Mouse (Mus musculus): ENCODE measurements around the gene Agt. TPM values are rescaled to one million over a fixed set of nuclear protein-coding genes. Genes with fewer than 3 reads are reported as not detected.

Agt gene
- polyA plus RNA-seq, 1 experiment from 2014 or later = not detected

GRCm38 (mm10) chr8:124547269-124547668, 22.2 kb downstream of the Agt start:
- H3K36me3 ChIP-seq (replicated peaks) = peaks cover 99% of the 10 kb centered on the region
- 88% methylated on average over 11 of the region's 11 CpGs for WGBS
- no peak for DNase-seq (ENCODE audit: extremely low spot score, low spot score)
- no peaks in the 10 kb centered on the region for H3K27me3 ChIP-seq (ENCODE audit: poor library complexity, severe bottlenecking)
- H3K27ac ChIP-seq = no peak overlapping the region
- H3K4me3 ChIP-seq = no peak overlapping the region
- H3K9me3 ChIP-seq = no peaks in the 10 kb centered on the region
- H3K4me1 ChIP-seq = no peaks in the 10 kb centered on the region

GRCm38 (mm10) chr8:124546815-124547214, 22.7 kb downstream of the Agt start:
- Histone ChIP-seq H3K9me3 (no peaks in the 10 kb centered on the region), H3K27ac (no peak overlapping the region), H3K27me3 (ENCODE audit: poor library complexity, severe bottlenecking) (no peaks in the 10 kb centered on the region), H3K4me3 (no peak overlapping the region), H3K4me1 (no peaks in the 10 kb centered on the region), H3K36me3 (replicated peaks) (peaks cover 99% of the 10 kb centered on the region)
- WGBS = 96% methylated on average over 7 of the region's 7 CpGs
- DNase-seq (ENCODE audit: extremely low spot score, low spot score) = no peak

GRCm38 (mm10) chr8:124546371-124546770, 23.1 kb downstream of the Agt start:
- no peak overlapping the region for H3K4me3 ChIP-seq
- no peaks in the 10 kb centered on the region for H3K9me3 ChIP-seq
- WGBS = 94% methylated on average over 6 of the region's 6 CpGs
- no peak overlapping the region for H3K27ac ChIP-seq
- H3K4me1 ChIP-seq = no peaks in the 10 kb centered on the region
- DNase-seq (ENCODE audit: extremely low spot score, low spot score) = no peak
- H3K27me3 ChIP-seq (ENCODE audit: poor library complexity, severe bottlenecking) = no peaks in the 10 kb centered on the region
- H3K36me3 ChIP-seq (replicated peaks) = peaks cover 99% of the 10 kb centered on the region

GRCm38 (mm10) chr8:124543272-124543671, 26.2 kb downstream of the Agt start:
- no peak for DNase-seq (ENCODE audit: extremely low spot score, low spot score)
- no peak overlapping the region for H3K4me3 ChIP-seq
- no peaks in the 10 kb centered on the region for H3K4me1 ChIP-seq
- H3K27ac ChIP-seq = no peak overlapping the region
- WGBS = 97% methylated on average over 5 of the region's 5 CpGs
- H3K36me3 ChIP-seq (replicated peaks) = peaks cover 99% of the 10 kb centered on the region
- no peaks in the 10 kb centered on the region for H3K27me3 ChIP-seq (ENCODE audit: poor library complexity, severe bottlenecking)
- no peaks in the 10 kb centered on the region for H3K9me3 ChIP-seq

- Histone ChIP-seq H3K27ac (no peak overlapping the region), H3K4me3 (no peak overlapping the region), H3K27me3 (ENCODE audit: poor library complexity, severe bottlenecking) (no peaks in the 10 kb centered on the region), H3K9me3 (no peaks in the 10 kb centered on the region), H3K4me1 (no peaks in the 10 kb centered on the region), H3K36me3 (replicated peaks) (peaks cover 96% of the 10 kb centered on the region)
- WGBS = 94% methylated on average over 4 of the region's 4 CpGs
- no peak for DNase-seq (ENCODE audit: extremely low spot score, low spot score)
Measured at GRCm38 (mm10) chr8:124542001-124542400, 27.5 kb downstream of the Agt start.

- Histone ChIP-seq H3K27me3 (ENCODE audit: poor library complexity, severe bottlenecking) (no peaks in the 10 kb centered on the region), H3K36me3 (replicated peaks) (peaks cover 93% of the 10 kb centered on the region), H3K27ac (no peak overlapping the region), H3K4me3 (no peak overlapping the region), H3K9me3 (no peaks in the 10 kb centered on the region), H3K4me1 (no peaks in the 10 kb centered on the region)
- no peak for DNase-seq (ENCODE audit: extremely low spot score, low spot score)
- WGBS = 94% methylated on average over 12 of the region's 12 CpGs
Measured at GRCm38 (mm10) chr8:124540906-124541305, 28.6 kb downstream of the Agt start.

GRCm38 (mm10) chr8:124535451-124535850, 34.1 kb downstream of the Agt start:
- H3K9me3 ChIP-seq = no peaks in the 10 kb centered on the region
- peaks cover 93% of the 10 kb centered on the region for H3K36me3 ChIP-seq (replicated peaks)
- WGBS = 96% methylated on average over 5 of the region's 5 CpGs
- no peaks in the 10 kb centered on the region for H3K27me3 ChIP-seq (ENCODE audit: poor library complexity, severe bottlenecking)
- no peak overlapping the region for H3K4me3 ChIP-seq
- no peak overlapping the region for H3K27ac ChIP-seq
- no peak for DNase-seq (ENCODE audit: extremely low spot score, low spot score)
- H3K4me1 ChIP-seq = no peaks in the 10 kb centered on the region

- no peak overlapping the region for H3K4me3 ChIP-seq
- 92% methylated on average over 3 of the region's 3 CpGs for WGBS
- no peaks in the 10 kb centered on the region for H3K27me3 ChIP-seq (ENCODE audit: poor library complexity, severe bottlenecking)
- no peaks in the 10 kb centered on the region for H3K9me3 ChIP-seq
- H3K4me1 ChIP-seq = no peaks in the 10 kb centered on the region
- H3K27ac ChIP-seq = no peak overlapping the region
- peaks cover 83% of the 10 kb centered on the region for H3K36me3 ChIP-seq (replicated peaks)
- no peak for DNase-seq (ENCODE audit: extremely low spot score, low spot score)
Measured at GRCm38 (mm10) chr8:124532626-124533025, 36.9 kb downstream of the Agt start.

GRCm38 (mm10) chr8:124530996-124531395, 38.5 kb downstream of the Agt start:
- DNase-seq (ENCODE audit: extremely low spot score, low spot score) = no peak
- no peaks in the 10 kb centered on the region for H3K9me3 ChIP-seq
- no peaks in the 10 kb centered on the region for H3K27me3 ChIP-seq (ENCODE audit: poor library complexity, severe bottlenecking)
- WGBS = 94% methylated on average over 4 of the region's 4 CpGs
- H3K36me3 ChIP-seq (replicated peaks) = peaks cover 87% of the 10 kb centered on the region
- no peak overlapping the region for H3K4me3 ChIP-seq
- H3K27ac ChIP-seq = no peak overlapping the region
- no peaks in the 10 kb centered on the region for H3K4me1 ChIP-seq

GRCm38 (mm10) chr8:124530556-124530955, 39.0 kb downstream of the Agt start:
- no peaks in the 10 kb centered on the region for H3K9me3 ChIP-seq
- no peaks in the 10 kb centered on the region for H3K4me1 ChIP-seq
- no peak overlapping the region for H3K27ac ChIP-seq
- 90% methylated on average over 7 of the region's 7 CpGs for WGBS
- H3K36me3 ChIP-seq (replicated peaks) = peaks cover 87% of the 10 kb centered on the region
- no peak for DNase-seq (ENCODE audit: extremely low spot score, low spot score)
- H3K4me3 ChIP-seq = no peak overlapping the region
- H3K27me3 ChIP-seq (ENCODE audit: poor library complexity, severe bottlenecking) = no peaks in the 10 kb centered on the region

- Histone ChIP-seq H3K4me3 (no peak overlapping the region), H3K4me1 (no peaks in the 10 kb centered on the region), H3K27ac (no peak overlapping the region), H3K36me3 (replicated peaks) (peaks cover 85% of the 10 kb centered on the region), H3K27me3 (ENCODE audit: poor library complexity, severe bottlenecking) (no peaks in the 10 kb centered on the region), H3K9me3 (no peaks in the 10 kb centered on the region)
- 90% methylated on average over 14 of the region's 14 CpGs for WGBS
- no peak for DNase-seq (ENCODE audit: extremely low spot score, low spot score)
Measured at GRCm38 (mm10) chr8:124530076-124530475, 39.4 kb downstream of the Agt start.

- peaks cover 10% of the 10 kb centered on the region for H3K4me1 ChIP-seq
- H3K27ac ChIP-seq = no peak overlapping the region
- H3K27me3 ChIP-seq (ENCODE audit: poor library complexity, severe bottlenecking) = no peaks in the 10 kb centered on the region
- H3K36me3 ChIP-seq (replicated peaks) = peaks cover 52% of the 10 kb centered on the region
- WGBS = 96% methylated on average over 11 of the region's 11 CpGs
- no peak overlapping the region for H3K4me3 ChIP-seq
- H3K9me3 ChIP-seq = no peaks in the 10 kb centered on the region
- DNase-seq (ENCODE audit: extremely low spot score, low spot score) = no peak
Measured at GRCm38 (mm10) chr8:124526261-124526660, 43.2 kb downstream of the Agt start.

GRCm38 (mm10) chr8:124521946-124522345, 47.6 kb downstream of the Agt start:
- WGBS = 92% methylated on average over 6 of the region's 6 CpGs

More at GRCm38 (mm10) chr8:124521946-124522345, 47.6 kb downstream of the Agt start:
- H3K4me3 ChIP-seq = peak overlapping the region; percentile 90
- H3K4me1 ChIP-seq = peaks cover 17% of the 10 kb centered on the region
- no peaks in the 10 kb centered on the region for H3K9me3 ChIP-seq
- H3K27ac ChIP-seq = no peak overlapping the region
- peaks cover 20% of the 10 kb centered on the region for H3K36me3 ChIP-seq (replicated peaks)
- no peak for DNase-seq (ENCODE audit: extremely low spot score, low spot score)
- H3K27me3 ChIP-seq (ENCODE audit: poor library complexity, severe bottlenecking) = no peaks in the 10 kb centered on the region
